Comparison of ENCODE assay signal across 15 mouse cellular contexts in genomic region chr8:95810184-95810591, GRCm38 (mm10). TPM values are rescaled to one million over a fixed set of nuclear protein-coding genes. Genes with fewer than 3 reads are reported as not detected.
DNase-seq lines count a peak whose midpoint lies in the region; ATAC-seq and TF ChIP-seq lines count a peak whose summit lies in the region.
"Had no signal": no experiment of that assay in that cellular context is flagged by ENCODE, and none has a peak within 500 bp of the region (broad histone marks: within the 10 kb centered on the region; RNA-seq: fewer than 3 reads in every experiment).

No protein-coding gene starts in this region.

- H3K4me2 ChIP-seq in heart, embryonic 11.5 days: peak overlapping the region; percentile 17; the same call in 1 of the 2 replicates
- no peak overlapping the region for H3K4me2 ChIP-seq in lung, embryonic 15.5 days

- no peak overlapping the region for H3K9ac ChIP-seq in heart, embryonic 11.5 days (ENCODE audit: low read depth, low read length)
- no peak overlapping the region for H3K9ac ChIP-seq in lung, embryonic 15.5 days
- H3K9ac ChIP-seq: liver, postnatal 0 days had no signal

- no peaks in the 10 kb centered on the region for H3K9me3 ChIP-seq in heart, embryonic 11.5 days (replicated peaks; ENCODE audit: control insufficient read depth, low read length)
- no peaks in the 10 kb centered on the region for H3K9me3 ChIP-seq in lung, embryonic 15.5 days
- H3K9me3 ChIP-seq: limb, embryonic 10.5 days had no signal

- intact Hi-C loops in left cerebral cortex, postnatal 4 days (cut with DNase I): no loop called here

- TF ChIP-seq POLR2A in kidney, adult 2 months (IDR thresholded peaks at IDR 0.05; ENCODE audit: low read depth, low read length): no peak

- peak overlapping the region; percentile 73 for H3K27ac ChIP-seq in heart, embryonic 11.5 days (ENCODE audit: low read depth, low read length)
- H3K27ac ChIP-seq in lung, embryonic 15.5 days: peak overlapping the region; percentile 72
- H3K27ac ChIP-seq in kidney, adult 2 months (ENCODE audit: insufficient read depth, low read depth, low read length): no peak overlapping the region
- H3K27ac ChIP-seq: limb, embryonic 10.5 days had no signal

- WGBS in heart, embryonic 11.5 days (ENCODE audit: insufficient replicate concordance): 20% methylated on average over 3 of the region's 3 CpGs
- 37% methylated on average over 3 of the region's 3 CpGs for WGBS in lung, embryonic 15.5 days
- 63% methylated on average over 3 of the region's 3 CpGs for WGBS in kidney, adult 2 months

- no peak overlapping the region for H3K4me3 ChIP-seq in heart, embryonic 11.5 days (ENCODE audit: low read depth, low read length)
- H3K4me3 ChIP-seq in lung, embryonic 15.5 days: no peak overlapping the region
- no peak overlapping the region for H3K4me3 ChIP-seq in kidney, adult 2 months (ENCODE audit: insufficient read depth, low read depth, low read length)
- H3K4me3 ChIP-seq: limb, embryonic 10.5 days had no signal

- H3K4me1 ChIP-seq in heart, embryonic 11.5 days (ENCODE audit: control insufficient read depth, insufficient read depth, low read length): peaks cover 22% of the 10 kb centered on the region
- H3K4me1 ChIP-seq in lung, embryonic 15.5 days: peaks cover 26% of the 10 kb centered on the region
- peaks cover 9% of the 10 kb centered on the region for H3K4me1 ChIP-seq in kidney, adult 2 months (ENCODE audit: control insufficient read depth, insufficient read depth, low read length)

- peak; percentile 24 for DNase-seq in CD4-positive, CD25-positive, alpha-beta regulatory T cell, adult 2 months (ENCODE audit: low read depth, low spot score)
- peak; percentile 23 to 29 for DNase-seq in thymus, postnatal 10 days (ENCODE audit: low spot score in 2 of 2)
- no peak for DNase-seq in kidney, adult 2 months
- no peak for DNase-seq in left cerebral cortex, postnatal 4 days
- no peak for DNase-seq in layer of hippocampus, adult 9-10 months (ENCODE audit: low spot score)
- DNase-seq: adrenal gland, postnatal 14 days; gastrocnemius, postnatal 14 days; kidney, adult 11 months; liver, postnatal 0 days had no signal

- H3K27me3 ChIP-seq in heart, embryonic 11.5 days (ENCODE audit: control insufficient read depth, insufficient read depth, low read length): no peaks in the 10 kb centered on the region
- no peaks in the 10 kb centered on the region for H3K27me3 ChIP-seq in lung, embryonic 15.5 days
- no peaks in the 10 kb centered on the region for H3K27me3 ChIP-seq in kidney, adult 2 months (replicated peaks; ENCODE audit: control insufficient read depth, insufficient read depth, low read length)
- H3K27me3 ChIP-seq: Patski had no signal

- TF ChIP-seq CTCF in kidney, adult 2 months (conservative IDR thresholded peaks at IDR 0.05; ENCODE audit: insufficient read depth, insufficient read length, low read depth, low read length): no peak

- no peak for ATAC-seq in CD4-positive, CD25-positive, alpha-beta regulatory T cell, adult 4 months
- ATAC-seq in heart, embryonic 11.5 days (replicated peaks; ENCODE audit: insufficient number of reproducible peaks, low FRiP score, low TSS enrichment): no peak
- no peak for ATAC-seq in lung, embryonic 15.5 days (ENCODE audit: borderline replicate concordance, extremely low read depth, low FRiP score, low TSS enrichment)
- ATAC-seq: liver, postnatal 0 days; midbrain, embryonic 16.5 days; Patski had no signal

- H3K36me3 ChIP-seq in heart, embryonic 11.5 days (ENCODE audit: control insufficient read depth, insufficient read depth, low read length): no peaks in the 10 kb centered on the region
- no peaks in the 10 kb centered on the region for H3K36me3 ChIP-seq in lung, embryonic 15.5 days
- no peaks in the 10 kb centered on the region for H3K36me3 ChIP-seq in kidney, adult 2 months (ENCODE audit: control insufficient read depth, insufficient read depth, low read length)

RNA-seq across cellular contexts. Expression of gene Cnot1, which starts 2.9 kb away (rescaled TPM):
- 10 to 100 TPM; 86.9 to 92.0 TPM for polyA plus RNA-seq in CD4-positive, CD25-positive, alpha-beta regulatory T cell, adult 4 months (2017; shearing (Covaris generic))
- polyA plus RNA-seq in heart, embryonic 11.5 days (2014; fragmentation: Nextera tagmentation; extraction: Ambion mirVana): 72.8 and 94.6 TPM in 2 replicates
- polyA plus RNA-seq in lung, embryonic 15.5 days (2015; fragmentation: Nextera tagmentation; extraction: Ambion mirVana): 64.1 and 65.5 TPM in 2 replicates
- 57.4 and 71.4 TPM in 2 replicates for polyA plus RNA-seq in kidney, adult 2 months (2012; rRNA removed)
- 100 to 1,000 TPM; 156 to 167 TPM for total RNA-seq in left cerebral cortex, postnatal 4 days (2021)

RNA-seq across cellular contexts. Expression of gene Sap18b, which starts 15.0 kb away (rescaled TPM):
- 100 to 1,000 TPM; 255 to 282 TPM for polyA plus RNA-seq in CD4-positive, CD25-positive, alpha-beta regulatory T cell, adult 4 months (2017; shearing (Covaris generic))
- 337 and 363 TPM in 2 replicates for polyA plus RNA-seq in heart, embryonic 11.5 days (2014; fragmentation: Nextera tagmentation; extraction: Ambion mirVana)
- 313 and 341 TPM in 2 replicates for polyA plus RNA-seq in lung, embryonic 15.5 days (2015; fragmentation: Nextera tagmentation; extraction: Ambion mirVana)
- 43.8 and 76.7 TPM in 2 replicates for polyA plus RNA-seq in kidney, adult 2 months (2012; rRNA removed)
- total RNA-seq in left cerebral cortex, postnatal 4 days (2021): 10 to 100 TPM; 97.4 to 99.3 TPM

RNA-seq across cellular contexts. Expression of gene Slc38a7, which starts 43.2 kb away (rescaled TPM):
- polyA plus RNA-seq in CD4-positive, CD25-positive, alpha-beta regulatory T cell, adult 4 months (2017; shearing (Covaris generic)): 10 to 100 TPM in 1 of 2 experiments, 1 to 10 TPM in 1; 5.6 to 10.6 TPM
- polyA plus RNA-seq in heart, embryonic 11.5 days (2014; fragmentation: Nextera tagmentation; extraction: Ambion mirVana): 11.8 and 12.4 TPM in 2 replicates
- 12.5 and 13.8 TPM in 2 replicates for polyA plus RNA-seq in lung, embryonic 15.5 days (2015; fragmentation: Nextera tagmentation; extraction: Ambion mirVana)
- polyA plus RNA-seq in kidney, adult 2 months (2012; rRNA removed): 22.3 and 24.7 TPM in 2 replicates
- total RNA-seq in left cerebral cortex, postnatal 4 days (2021): 10 to 100 TPM; 42.5 to 43.2 TPM

Comparison
In these comparisons a context has a peak if more than half of its experiments do, and no peak if none do; other contexts are left out.
1. DNase-seq: peak in CD4-positive, CD25-positive, alpha-beta regulatory T cell, adult 2 months (single experiment) and thymus, postnatal 10 days (2 of 2); none in kidney, adult 2 months (single experiment), left cerebral cortex, postnatal 4 days (single experiment) and layer of hippocampus, adult 9-10 months (single experiment).